Mouse (Mus musculus) spleen, postnatal 0 days (tissue): ENCODE results near the gene Rnaseh2c. TPM values are rescaled to one million over a fixed set of nuclear protein-coding genes. Genes with fewer than 3 reads are reported as not detected.

Source experiments
- polyA plus RNA-seq: library from polyadenylated mRNA; unstranded; fragments of >200 nt; fragmentation: Nextera tagmentation; extraction: Ambion mirVana; gene quantifications from 2 replicates; pipeline ENCODE4 v1.2.1, GENCODE M21; 2015

The Rnaseh2c gene
- polyA plus RNA-seq = 154 and 175 TPM in 2 replicates

GRCm38 (mm10) chr19:5601752-5602541 is at the start of gene Rnaseh2c:
Rnaseh2c (plus strand) TSS chr19:5601873.

GRCm38 (mm10) chr19:5560457-5561041 is 41.1 kb upstream of the Rnaseh2c start, which contains the start of gene Ovol1:
Ovol1 (minus strand) TSS chr19:5560646.

DNA sequence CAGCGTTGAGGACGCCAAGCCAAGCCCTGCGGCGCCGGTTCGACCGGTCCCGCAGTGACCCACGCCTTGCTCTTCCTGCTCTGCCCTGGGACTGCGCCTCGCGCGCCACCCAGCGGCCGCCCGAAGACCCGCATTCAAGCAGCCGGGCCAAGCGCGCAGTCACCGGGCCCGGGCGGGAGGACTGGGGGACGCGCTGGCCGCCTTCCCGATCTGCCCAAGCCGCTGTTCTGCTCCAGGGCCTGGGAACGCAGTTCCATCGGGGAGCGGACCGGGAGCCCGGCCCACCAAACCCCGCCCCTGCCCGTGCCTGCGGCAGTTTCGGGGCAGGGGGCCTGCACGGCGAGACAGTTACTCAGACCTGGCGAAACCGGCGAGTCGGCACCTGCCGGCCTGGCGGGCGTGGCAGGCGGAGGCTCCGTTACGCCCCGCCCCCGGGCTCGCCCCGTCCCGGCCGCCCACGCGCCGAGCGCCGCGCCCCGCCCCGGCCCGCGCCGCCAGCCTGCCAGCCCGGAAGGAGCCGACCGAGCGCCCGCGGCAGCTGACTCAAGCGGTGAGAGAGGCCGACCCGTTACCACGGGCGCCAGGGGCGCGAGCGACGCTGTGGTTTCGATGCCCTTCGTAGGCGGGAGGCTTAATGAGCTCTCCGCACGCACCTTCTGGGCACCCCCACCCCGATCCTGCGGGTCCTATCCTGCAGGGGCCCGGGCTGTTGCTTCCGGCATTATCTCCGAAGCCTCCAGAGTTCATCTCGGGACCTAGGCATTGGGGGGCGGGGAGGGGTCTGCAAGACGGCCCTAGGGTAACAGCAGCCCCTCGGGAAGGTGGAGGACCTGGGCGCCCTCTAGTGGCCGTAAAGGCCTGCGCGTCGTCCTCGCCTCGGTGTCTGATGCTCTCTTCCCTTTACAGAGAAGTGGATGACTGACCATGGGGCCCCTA is 33.9 kb upstream of the Rnaseh2c start, which contains the start of gene Ap5b1:
TSS of gene Ap5b1 (plus strand) at position 492 of the 936 bp plus-strand sequence.

DNA sequence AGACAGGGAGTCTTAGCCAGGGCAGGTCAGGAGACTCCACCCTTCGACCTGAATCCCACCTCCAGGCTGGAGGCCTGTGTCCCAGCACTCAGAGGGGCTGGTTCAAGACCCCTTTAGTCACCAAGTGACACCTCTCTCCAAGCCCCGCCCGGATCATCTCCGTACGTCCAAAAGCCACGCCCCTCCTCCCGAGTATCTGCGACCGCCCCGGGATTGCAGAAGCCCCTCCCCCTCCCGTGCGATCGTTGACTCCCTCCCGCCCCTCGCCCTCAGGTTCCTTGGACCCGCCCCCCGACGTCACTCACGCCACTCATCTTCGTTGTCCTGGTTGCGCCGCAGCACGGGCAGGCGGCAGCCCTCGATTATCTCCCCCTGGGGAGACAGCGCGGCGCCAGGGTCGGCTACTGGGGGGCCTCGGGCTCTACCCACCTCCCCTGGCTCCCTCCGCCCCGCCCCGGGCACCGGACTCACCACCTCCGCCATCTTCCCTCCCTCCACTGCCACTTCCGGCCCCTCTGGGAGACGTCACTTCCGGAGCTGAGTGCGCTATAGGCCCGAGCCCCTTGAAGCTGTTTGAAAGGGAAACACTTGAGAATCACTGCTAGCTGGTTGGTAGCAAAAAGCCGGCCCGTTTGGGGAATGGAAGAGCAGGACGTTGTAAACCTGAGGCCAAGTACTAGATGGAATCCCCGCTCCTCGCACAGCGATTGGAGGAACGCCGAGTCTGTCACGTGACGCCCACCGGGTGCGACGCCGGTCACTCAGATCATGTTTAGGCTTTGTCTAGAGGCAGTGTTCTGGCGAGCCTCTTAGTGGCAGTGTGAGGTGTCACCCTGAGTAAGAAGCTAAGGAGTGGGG is 8.1 kb downstream of the Rnaseh2c start, which contains the start of gene Kat5:
TSS of gene Kat5 (minus strand) at position 691 of the 858 bp plus-strand sequence.

DNA sequence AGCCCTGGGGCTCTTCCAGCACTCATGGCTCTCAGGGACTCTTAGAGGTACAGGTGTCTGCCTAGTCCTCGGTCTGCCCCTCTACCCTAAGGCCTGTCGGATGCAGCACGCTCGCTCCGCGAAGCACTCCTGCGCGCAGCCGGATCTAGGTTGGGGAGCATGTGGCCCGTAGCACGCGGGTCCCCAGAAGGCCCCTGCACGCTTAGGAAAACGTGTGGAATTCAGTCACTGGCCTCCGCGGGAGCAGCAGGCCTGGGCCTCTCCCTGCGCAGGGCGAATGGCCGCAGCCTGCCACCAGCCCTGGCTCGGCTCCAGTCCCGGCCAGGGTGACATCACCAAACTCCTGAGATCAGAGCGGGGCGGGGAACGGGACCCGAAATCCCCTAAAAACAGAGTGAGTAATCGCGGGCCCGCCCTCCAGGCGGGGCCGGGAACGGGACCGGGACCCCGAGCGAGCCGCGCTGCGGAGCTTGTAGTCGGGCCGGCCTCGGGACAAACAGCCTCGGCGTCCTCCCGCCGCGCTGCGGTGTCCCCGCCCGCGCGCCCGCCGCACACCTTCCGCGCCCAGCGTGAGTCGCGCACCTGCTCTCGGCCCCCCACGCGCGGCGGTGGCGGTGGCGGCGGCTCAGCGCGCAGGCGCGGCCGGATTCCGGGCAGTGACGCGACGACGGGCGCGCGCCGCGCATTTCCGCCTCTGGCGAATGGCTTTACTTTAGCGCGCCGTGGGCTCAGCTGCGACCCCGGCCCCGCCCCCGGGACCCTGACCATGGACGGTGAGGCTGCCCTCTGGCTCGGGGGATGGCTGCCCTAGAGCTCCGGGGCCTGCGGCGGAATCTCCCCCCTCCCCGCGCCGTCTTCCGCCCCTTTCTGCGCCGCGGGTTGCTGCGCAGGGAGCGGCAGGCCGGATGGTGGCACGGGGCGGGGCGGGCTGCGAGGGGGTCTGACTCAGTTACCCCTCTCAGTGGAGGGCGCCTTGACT is 35.7 kb downstream of the Rnaseh2c start, which contains the start of gene Rela:
TSS of gene Rela (plus strand) at position 415 of the 979 bp plus-strand sequence.

Other genes with a start within 250 kb of the Rnaseh2c start
- gene Eif1ad, start 235.1 kb upstream of the Rnaseh2c start, polyA plus RNA-seq = 39.3 and 43.4 TPM in 2 replicates
- gene Banf1, start 234.7 kb upstream of the Rnaseh2c start, polyA plus RNA-seq = 304 and 334 TPM in 2 replicates
- 51.2 and 52.4 TPM in 2 replicates for gene Sart1, start 213.2 kb upstream of the Rnaseh2c start, polyA plus RNA-seq
- 0.19 and 0.29 TPM in 2 replicates for gene Tsga10ip, start 199.3 kb upstream of the Rnaseh2c start, polyA plus RNA-seq
- 130 and 141 TPM in 2 replicates for gene Drap1, start 176.9 kb upstream of the Rnaseh2c start, polyA plus RNA-seq
- gene AI837181, start 176.7 kb upstream of the Rnaseh2c start, polyA plus RNA-seq = 25.6 and 28.8 TPM in 2 replicates
- gene Fosl1, start 154.3 kb upstream of the Rnaseh2c start, polyA plus RNA-seq = not detected in 2 replicates
- gene Ccdc85b, start 144.0 kb upstream of the Rnaseh2c start, polyA plus RNA-seq = 5.3 and 6.5 TPM in 2 replicates
- gene Fibp, start 141.3 kb upstream of the Rnaseh2c start, polyA plus RNA-seq = 55.0 and 60.8 TPM in 2 replicates
- 4.3 and 6.1 TPM in 2 replicates for gene Ctsw, start 133.4 kb upstream of the Rnaseh2c start, polyA plus RNA-seq
- gene Efemp2, start 127.9 kb upstream of the Rnaseh2c start, polyA plus RNA-seq = 30.8 and 37.7 TPM in 2 replicates
- 19.9 and 21.2 TPM in 2 replicates for gene Mus81, start 113.5 kb upstream of the Rnaseh2c start, polyA plus RNA-seq
- gene Cfl1, start 111.4 kb upstream of the Rnaseh2c start, polyA plus RNA-seq = 1,515 and 1,595 TPM in 2 replicates
- 0.19 and 0.21 TPM in 2 replicates for gene 1700020D05Rik, start 98.1 kb upstream of the Rnaseh2c start, polyA plus RNA-seq
- 7.8 and 7.9 TPM in 2 replicates for gene Snx32, start 91.3 kb upstream of the Rnaseh2c start, polyA plus RNA-seq
- 0.07 TPM in 1 of 2 replicates, not detected in the other for gene Ovol1, start 41.2 kb upstream of the Rnaseh2c start, polyA plus RNA-seq
- 4.7 and 5.9 TPM in 2 replicates for gene Ap5b1, start 33.8 kb upstream of the Rnaseh2c start, polyA plus RNA-seq
- gene Kat5, start 8.4 kb downstream of the Rnaseh2c start, polyA plus RNA-seq = 33.2 and 34.5 TPM in 2 replicates
- 30.7 and 35.6 TPM in 2 replicates for gene Rela, start 35.6 kb downstream of the Rnaseh2c start, polyA plus RNA-seq
- gene Sipa1, start 61.8 kb downstream of the Rnaseh2c start, polyA plus RNA-seq = 37.1 and 42.1 TPM in 2 replicates
- gene Map3k11, start 86.9 kb downstream of the Rnaseh2c start, polyA plus RNA-seq = 13.1 and 15.0 TPM in 2 replicates
- gene Pcnx3, start 87.0 kb downstream of the Rnaseh2c start, polyA plus RNA-seq = 10.6 and 13.9 TPM in 2 replicates
- 1.3 and 1.6 TPM in 2 replicates for gene Kcnk7, start 102.5 kb downstream of the Rnaseh2c start, polyA plus RNA-seq
- 101 and 113 TPM in 2 replicates for gene Ehbp1l1, start 124.4 kb downstream of the Rnaseh2c start, polyA plus RNA-seq
- gene Fam89b, start 127.8 kb downstream of the Rnaseh2c start, polyA plus RNA-seq = 66.1 and 67.9 TPM in 2 replicates
- 13.0 and 19.2 TPM in 2 replicates for gene Ltbp3, start 139.0 kb downstream of the Rnaseh2c start, polyA plus RNA-seq
- 22.7 and 26.7 TPM in 2 replicates for gene Scyl1, start 169.5 kb downstream of the Rnaseh2c start, polyA plus RNA-seq